Mouse (Mus musculus) NIH3T3 (cell line): ENCODE results near the gene Obscn.

ENCODE experiments used
- DNase-seq: peaks from one replicate; pipeline ENCODE4 v3.0.0-alpha.2; 2012; ENCODE audit warnings: low read depth

Obscn gene

DNA sequence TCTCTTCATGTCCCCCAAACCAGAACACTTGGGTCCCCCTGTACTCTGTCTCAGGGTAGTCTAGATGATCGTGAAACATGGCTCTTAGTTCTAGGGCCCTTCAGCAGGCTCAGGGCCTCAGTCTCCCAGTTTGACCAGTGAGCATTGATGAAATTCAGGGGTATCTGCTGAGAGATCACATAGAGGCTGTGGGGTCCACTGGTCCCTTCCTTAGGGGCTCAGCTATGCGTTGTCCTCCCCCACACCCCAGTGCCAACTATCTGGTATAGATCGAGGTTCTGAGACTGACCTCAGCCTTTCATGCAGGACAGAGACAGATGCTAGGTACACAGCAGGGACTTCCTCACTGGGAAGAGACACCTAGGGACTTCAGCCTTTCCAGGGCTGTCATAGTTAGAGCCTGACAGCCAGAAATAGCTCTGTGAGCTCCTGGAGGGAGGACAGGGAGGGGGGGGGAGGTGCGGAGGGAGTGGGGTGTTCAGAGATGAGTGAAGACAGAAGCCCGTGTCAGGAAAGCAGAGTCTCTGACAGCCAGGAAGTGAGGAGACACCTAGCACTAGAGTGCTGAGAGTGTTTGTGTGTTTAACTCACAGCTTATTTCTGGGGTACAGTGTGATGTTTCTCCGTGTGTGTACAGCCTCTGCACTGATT lies 152.4 kb downstream of the Obscn start:
- DNase-seq, result no peak

GRCm38 (mm10) chr11:58982471-58983097 lies 153.6 kb downstream of the Obscn start:
- no peak for DNase-seq

DNA sequence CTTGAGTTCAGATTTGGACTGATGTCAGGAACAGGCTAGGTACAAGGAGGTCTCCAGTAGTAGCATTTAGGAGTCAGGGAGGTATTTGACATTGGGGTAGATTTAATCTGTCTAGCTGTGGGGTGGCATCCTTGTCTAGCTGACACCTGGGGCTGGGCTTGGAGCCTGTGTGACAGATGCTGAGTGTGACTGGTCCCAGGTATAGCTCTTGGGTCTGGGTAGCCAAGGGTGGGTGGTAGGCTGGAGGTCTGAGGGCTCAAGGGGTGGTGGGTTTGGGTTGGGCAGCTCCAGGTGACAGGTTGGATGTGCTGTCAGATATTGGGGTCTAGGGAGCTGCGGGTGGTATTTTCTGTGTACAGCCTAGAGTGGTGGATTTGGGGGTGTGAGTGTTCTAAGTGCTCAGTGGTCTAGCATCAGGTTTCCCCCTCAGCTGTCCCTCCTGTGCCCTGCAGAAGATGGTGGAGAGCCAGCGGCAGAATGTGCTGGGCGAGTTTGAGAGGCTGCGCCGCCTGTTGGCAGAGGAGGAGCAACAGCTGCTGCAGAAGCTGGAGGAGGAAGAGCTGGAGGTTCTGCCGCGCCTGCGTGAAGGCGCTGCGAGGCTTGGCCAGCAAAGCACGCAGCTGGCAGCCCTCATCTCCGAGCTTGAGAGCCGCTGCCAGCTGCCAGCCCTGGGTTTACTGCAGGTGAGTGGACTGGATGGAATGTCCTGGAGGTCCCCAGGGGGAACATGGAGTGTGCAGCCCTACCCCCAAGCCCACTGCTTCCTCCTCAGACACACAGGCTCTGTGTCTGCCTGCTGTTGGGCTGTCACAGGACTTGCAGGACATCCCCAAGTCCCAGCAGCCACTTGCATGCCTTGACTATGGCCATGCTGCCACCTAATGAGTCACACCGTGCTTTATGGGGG lies 154.4 kb downstream of the Obscn start:
- DNase-seq, result peak; percentile 54

DNA sequence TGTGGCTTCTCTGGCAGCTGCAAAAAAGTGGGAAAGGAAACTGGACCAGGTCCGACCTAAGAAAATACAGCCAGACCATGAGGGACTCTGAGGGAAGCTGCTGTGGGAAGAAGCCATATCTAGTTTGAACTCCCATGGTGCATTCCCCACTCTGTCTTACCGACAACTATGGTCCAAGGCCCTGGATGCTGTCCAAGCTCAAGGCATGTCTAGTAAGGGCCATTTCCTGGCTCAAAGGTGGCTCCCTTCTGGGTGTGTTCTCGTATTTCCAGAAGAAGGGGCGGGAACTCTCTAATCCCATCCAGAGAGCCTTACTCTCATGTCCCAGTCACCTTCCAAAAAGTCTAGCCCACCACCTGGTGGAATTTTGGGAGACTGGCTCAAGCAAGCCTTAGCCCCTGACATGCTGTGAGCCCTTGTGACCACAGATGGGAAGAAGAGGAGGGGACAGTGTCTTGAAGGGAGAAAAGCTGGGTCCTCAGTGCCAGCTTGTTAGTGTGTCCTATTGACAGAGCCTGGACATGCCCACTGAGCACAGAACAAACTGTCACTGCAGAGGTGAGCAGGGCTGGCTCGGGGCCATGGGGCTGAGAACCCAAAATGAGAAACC lies 155.7 kb downstream of the Obscn start:
- DNase-seq, result peak; percentile 34

GRCm38 (mm10) chr11:58979661-58980060 lies 156.5 kb downstream of the Obscn start:
- peak; percentile 81 for DNase-seq

- peak; percentile 32 for DNase-seq
These were observed 157.0 kb downstream of the Obscn start for GRCm38 (mm10) chr11:58979183-58979582.

DNA sequence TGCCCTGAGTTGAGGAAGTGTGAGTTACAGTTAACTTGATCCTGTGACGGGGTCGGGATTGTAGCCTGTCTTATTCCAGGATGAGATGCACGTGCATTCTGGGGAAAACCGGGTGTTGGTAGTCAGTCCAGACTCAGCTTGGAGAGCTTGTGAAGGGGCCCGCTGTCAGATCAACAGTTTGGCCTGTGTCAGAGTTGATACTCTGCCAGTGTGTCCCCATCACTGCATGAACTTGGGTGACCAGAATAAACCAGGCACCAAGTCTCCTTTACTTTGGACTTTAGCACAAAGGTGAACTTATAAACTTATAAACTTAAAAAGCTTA lies 157.5 kb downstream of the Obscn start:
- DNase-seq, result peak; percentile 35

DNA sequence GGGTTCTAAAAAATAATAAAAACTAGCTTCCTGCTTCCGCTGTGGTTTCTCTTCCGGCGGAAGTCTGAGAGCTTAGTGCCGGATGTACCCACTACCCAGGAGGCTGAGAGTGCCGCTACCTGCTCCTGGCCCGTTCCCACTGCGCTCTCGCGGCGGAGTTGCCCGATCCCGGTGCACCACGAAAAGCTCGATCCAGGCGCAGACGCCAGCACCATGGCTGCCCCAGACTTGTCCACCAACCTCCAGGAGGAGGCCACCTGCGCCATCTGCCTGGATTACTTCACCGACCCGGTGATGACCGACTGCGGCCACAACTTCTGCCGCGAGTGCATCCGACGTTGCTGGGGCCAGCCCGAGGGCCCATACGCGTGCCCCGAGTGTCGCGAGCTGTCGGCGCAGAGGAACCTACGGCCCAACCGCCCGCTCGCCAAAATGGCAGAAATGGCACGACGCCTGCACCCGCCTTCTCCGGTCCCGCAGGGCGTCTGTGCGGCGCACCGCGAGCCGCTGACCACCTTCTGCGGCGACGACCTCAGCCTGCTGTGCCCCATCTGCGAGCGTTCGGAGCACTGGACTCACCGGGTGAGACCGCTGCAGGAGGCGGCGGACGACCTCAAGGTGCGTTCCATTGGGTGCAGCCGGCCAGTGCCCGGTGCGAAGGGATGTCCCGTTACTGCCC lies 158.0 kb downstream of the Obscn start, which contains the start of gene Trim11:
Gene Trim11, plus strand, starts transcription at position 67 of the 679 bp plus-strand sequence.
- DNase-seq, result peak; percentile 72

DNA sequence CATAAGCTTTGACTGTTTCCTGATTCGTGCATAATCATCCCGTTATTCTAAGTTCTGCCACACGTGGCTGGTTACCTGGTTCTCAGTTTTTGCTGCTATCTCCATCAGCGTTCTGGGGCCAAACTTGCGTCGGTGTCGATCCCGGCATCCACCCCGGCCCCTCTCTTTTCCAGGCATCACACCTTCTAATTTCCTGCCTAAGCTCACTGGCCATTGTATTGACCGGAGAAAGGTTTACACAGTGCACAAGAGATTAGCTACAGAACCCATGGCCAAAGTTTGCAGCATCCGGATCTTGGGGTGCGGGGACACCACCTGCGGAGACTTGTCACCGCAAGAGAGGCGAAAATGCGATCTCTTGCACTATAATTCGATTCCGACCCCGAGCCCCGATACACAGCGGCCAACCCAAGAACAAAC lies 158.6 kb downstream of the Obscn start:
- no peak for DNase-seq

DNA sequence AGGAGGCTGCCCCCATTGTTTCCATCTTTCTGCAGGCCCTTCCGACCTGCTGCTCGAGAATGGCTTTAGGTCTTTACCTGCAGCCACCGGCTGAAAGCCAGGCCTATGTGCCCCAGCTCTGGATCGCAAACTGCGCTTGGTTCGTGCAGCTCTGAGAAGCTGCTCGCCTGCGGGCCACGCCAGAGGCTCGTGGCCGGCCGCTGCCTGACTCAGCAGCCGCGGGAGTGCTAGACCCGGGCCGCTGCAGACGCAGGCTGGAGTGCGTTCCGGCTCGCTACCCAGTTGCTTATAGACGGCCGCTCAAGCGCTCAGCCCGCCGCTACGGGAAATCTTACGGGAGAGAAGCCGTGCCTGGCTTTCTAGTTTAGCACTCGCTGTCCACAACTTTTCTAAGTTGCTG lies 159.1 kb downstream of the Obscn start:
- DNase-seq, result peak; percentile 56

DNA sequence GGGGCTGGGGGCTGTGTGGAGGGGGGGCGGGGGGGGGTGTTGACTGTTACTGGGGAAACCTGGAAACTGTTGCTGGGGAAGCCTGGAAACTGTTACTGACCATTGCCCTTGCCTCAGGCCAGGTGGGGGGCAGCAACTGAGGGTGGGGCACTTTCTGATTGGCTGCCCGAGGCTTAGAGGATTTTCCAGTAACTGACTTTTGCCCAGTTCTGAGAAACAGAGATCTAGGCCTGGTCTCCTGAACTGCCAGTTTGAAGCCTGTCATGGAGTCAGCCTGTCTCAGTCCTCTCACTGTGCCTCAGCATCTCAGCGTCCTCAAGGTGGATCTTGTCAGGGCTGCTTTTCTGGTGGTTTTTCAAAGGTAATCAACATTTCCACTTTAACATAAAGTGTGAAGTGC lies 161.8 kb downstream of the Obscn start:
- no peak for DNase-seq

GRCm38 (mm10) chr11:58971796-58972195 lies 164.4 kb downstream of the Obscn start:
- no peak for DNase-seq

- peak; percentile 31 for DNase-seq
These were observed 165.2 kb downstream of the Obscn start for GRCm38 (mm10) chr11:58970831-58971530.

DNA sequence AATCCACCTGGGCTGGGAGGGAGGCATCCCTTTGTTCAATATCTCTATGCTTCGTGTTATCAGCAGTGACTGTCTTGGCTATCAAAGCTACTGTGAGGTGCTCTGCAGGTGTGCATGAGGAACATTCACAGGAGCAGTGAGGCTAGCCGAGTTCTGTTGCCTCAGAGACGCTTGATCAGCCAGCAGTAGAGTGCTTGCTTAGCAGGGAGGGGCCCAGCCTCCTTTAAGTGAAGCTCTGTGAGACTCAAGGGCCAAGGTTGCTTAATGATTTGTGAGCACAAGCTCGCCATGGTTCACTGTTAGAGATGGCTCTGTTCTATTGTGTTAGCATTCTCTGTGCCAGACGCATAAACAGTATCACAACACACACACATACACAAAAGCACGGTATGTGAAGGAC lies 166.5 kb downstream of the Obscn start:
- no peak for DNase-seq

DNA sequence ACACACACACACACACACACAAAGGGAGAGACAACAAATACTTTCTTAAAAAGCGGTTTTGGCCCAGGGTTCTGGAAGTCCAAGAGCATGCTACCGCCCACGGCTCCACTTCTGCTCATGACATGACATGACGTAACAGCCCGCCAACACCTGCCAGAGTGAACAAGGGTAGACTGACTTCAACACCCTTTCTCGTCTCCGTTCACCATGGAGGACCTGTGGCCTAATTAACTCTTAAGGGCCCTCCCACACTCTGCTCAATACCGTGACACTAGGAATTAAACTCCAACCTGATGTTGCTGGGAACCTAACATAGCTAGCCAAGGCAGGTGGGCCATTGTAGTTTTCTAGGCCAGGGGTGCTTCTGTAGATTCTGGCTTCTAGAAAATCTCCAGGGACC lies 167.2 kb downstream of the Obscn start:
- DNase-seq, result no peak

DNA sequence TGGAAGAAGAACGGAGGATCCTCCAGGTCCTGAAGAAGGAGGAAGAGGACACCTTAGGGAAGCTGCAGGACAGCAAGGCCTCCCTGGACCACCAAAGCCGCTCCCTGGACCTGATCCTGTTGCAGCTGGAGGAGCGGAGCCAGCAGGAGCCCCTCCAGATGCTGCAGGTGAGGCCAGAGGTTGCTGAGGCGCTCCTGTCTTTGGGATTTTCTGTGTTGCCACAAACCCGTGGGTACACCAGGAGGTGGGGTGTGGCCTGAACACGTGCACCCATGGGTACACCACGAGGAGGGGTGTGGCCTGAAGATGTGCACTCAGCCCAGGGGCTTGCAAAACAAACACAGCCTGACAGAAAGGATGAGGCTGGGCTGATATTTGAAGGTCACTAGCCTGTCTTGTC lies 167.7 kb downstream of the Obscn start:
- DNase-seq, result no peak

- DNase-seq, result peak; percentile 58
These were observed 168.9 kb downstream of the Obscn start for GRCm38 (mm10) chr11:58967346-58967745.

DNA sequence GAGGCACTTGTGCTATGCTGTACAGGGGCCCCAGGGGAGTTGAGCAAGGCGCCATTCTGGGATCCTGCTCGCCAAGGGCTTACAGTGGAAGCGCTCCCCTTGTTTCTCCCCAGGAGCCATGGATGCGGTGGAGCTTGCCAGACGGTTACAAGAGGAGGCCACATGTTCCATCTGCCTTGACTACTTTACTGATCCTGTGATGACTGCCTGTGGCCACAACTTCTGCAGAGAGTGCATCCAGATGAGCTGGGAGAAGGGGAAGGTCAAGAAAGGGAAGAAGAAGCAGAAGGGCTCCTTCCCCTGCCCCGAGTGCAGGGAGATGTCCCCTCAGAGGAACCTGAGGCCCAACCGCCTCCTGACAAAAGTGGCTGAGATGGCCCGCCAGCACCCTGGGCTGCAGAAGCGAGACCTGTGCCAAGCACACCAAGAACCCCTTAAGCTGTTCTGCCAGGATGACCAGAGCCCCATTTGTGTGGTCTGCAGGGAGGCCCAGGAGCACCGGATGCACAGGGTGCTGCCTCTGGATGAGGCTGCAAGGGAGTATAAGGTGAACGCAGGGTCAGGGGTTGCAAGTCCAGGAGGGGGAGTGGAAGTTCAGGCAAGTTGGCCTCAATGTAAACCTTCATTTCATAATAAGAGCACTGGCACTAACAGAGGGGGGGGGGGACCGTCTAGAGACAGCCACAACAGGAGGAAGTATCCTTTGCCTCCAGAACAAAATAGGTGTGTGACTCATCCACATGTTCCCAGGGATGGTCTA lies 171.0 kb downstream of the Obscn start:
- DNase-seq, result no peak

- DNase-seq, result no peak
These were observed 172.0 kb downstream of the Obscn start for GRCm38 (mm10) chr11:58964216-58964615.

DNA sequence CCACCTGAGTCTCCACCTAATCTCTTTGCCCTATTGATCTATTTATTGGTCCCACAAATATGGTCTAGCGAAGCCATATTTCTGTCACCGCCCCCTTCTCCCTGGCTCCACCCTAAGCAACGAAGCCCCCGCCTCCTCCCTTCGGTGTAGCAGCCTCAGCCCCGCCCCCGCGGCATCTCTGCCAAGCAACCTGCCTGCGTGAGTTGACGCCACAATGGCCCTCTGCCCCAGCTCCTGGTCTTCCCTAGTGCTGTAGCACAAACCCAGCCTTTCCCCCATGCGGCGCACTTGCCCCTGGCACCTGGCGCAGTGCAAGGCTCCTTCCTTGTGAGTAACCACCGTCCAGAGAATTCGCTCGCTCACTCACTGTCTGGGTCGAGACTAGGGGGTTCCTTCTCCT lies 172.7 kb downstream of the Obscn start:
- no peak for DNase-seq
